Mouse (Mus musculus) urinary bladder, adult 2 months (tissue): ENCODE results near the gene Agap2. TPM values are rescaled to one million over a fixed set of nuclear protein-coding genes. Genes with fewer than 3 reads are reported as not detected.
A peak's percentile ranks its signal among the peaks of the same experiment; 100 is the strongest.
"Not testable (repeated sequence)": the region's sequence is repeated elsewhere in the genome, so short reads cannot be mapped to it uniquely, and the experiment has no call there.

Source experiments
- DNase-seq: peaks from one replicate; pipeline ENCODE4 v3.0.0; 2022; ENCODE audit warnings: low spot score
- polyA plus RNA-seq: library from polyadenylated mRNA; depleted of rRNA; stranded (reverse); fragments of >200 nt; gene quantifications from 2 replicates; pipeline ENCODE4 v1.2.3, GENCODE M21; 2012

Gene Agap2
- polyA plus RNA-seq, 1 experiment: 2.5 TPM

DNA sequence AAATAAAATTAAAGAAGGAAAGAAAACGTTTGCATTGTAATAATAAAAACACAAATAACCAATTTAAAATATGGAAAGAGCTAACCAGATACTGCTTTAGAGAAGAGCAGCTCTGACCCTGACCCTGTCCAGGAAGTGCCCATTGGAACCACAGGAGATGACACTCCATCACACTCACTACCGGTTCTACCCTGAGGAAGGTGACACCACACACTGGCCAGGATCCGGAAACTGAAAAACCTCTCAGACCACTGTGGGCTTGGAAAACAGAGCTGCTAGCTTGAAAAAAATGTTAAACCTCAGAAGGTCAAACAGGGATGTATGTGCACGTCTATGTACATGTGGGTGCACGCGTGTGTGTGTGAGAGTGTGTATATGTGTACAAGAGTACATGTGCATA lies 26.1 kb downstream of the Agap2 start:
- DNase-seq: no peak

DNA sequence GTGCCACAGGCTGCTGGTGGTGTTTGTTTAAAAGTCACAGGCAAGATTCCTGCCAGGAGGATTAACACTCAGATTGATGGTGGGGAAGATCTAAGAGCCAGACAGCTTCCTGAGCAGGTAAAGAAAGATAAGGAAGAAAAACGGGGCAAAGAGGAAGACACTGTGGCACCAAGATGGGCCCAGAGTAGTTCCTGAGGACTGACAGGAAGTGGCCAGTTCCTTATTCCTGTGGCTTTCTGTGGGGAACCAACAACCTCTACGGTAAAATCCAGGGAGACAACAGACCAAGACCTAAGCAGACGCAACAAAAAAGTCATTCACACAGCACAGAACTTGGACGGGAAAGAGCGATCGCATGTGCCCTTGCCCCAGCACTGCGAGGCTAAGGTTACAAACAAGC lies 28.5 kb downstream of the Agap2 start:
- no peak for DNase-seq

DNA sequence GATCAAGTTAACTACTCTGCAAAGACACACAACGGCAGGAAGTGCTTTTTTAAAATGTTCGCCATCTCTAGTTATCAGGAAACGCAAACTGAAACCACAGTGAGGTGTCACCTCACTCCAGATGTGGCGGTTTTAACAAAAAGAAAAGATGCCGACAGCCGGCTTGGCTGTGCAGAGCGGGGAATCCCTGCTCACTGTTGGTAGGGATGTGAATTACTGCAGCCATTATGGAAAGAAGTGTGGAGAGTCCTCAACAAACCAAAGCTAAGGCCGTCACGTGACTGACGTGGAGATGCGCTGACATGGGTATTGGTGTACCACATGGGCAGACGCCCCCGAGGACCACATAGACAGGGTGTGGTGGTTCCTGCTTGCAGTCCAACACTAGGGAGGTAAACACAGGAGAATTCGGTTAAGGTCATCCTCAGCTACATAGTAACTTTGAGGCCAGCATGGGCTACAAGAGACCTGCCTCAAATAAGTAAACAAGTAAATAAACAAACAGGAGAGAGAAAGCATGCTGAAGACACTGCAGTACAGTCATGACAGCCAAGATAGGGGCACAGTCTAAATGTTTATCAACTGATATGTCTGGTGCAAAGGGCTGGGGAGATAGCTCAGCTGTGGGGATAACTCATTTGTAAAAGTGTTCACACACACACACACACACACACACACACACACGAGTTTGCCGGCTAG lies 32.6 kb downstream of the Agap2 start:
- no peak for DNase-seq

DNA sequence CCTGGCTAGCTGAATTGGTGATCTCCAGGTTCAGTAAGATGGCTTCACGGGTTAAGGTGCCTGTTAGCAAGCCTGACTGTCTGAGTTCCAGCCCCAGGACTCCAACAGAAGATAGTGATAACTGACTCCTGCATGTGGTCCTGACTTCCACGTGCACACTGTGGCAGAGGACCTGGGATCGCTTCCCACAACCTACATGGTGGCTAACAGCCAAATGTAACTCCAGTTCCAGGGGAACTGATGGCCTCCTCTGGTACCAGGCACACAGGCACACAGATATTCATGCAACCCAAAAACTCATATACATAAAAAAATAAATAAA lies 33.1 kb downstream of the Agap2 start:
- DNase-seq: no peak

DNA sequence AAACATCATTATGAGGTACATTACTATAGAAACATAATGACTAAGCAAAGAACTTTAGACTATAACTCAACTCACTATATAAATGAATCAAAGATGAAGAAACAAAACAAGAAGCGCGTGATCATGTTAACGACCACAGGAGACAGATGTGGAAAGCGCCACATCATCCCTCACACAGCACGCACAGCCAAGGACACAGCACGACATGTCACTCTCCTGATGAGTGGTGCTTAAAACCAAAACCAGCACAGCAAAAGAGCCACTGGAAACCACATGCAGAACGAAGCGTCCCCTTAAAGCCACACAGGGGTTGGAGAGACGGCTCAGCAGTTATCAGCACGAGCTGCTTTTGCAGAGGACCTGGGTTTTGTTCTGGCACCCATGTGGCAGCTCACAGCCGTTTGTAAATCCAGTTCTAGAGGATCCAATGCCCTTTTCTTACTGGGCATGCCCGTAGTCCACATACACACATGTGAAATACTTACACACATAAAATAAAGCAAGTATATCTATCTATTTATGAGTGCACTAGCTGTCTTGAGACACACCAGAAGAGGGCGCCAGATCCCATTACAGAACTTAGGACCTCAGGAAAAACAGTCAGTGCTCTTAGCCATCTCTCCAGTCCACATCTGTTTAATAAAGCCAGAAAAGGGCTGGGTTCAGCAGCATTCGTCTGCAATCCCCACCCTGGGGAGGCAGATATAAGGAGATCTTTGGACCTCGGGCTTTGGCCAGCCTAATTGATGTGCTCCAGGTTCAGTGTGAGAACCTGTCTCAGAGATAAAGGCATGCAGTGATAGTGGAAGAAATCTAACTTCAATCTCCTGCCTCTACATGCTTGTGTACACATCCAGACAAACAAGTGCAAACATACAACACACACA lies 36.2 kb downstream of the Agap2 start:
- DNase-seq: no peak

DNA sequence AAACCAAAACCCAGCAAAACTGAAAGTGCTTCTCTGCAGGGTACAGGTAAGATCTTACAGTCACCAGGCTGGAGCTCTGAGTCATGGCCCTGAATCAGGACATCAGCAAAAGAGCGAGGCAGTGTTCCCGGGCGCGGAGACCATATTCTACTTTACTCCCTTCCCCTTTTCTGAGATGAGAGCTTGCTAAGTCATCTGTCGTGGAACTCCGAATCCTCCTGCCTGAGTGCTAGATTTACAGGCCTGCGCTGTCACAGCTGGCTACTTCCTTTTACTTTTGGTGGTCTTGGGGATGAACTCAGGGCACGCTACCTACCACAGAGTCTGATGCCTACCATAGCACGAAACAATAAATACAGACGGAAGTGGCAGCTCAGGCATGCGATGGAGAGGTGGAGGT lies 39.3 kb downstream of the Agap2 start:
- DNase-seq: no peak

DNA sequence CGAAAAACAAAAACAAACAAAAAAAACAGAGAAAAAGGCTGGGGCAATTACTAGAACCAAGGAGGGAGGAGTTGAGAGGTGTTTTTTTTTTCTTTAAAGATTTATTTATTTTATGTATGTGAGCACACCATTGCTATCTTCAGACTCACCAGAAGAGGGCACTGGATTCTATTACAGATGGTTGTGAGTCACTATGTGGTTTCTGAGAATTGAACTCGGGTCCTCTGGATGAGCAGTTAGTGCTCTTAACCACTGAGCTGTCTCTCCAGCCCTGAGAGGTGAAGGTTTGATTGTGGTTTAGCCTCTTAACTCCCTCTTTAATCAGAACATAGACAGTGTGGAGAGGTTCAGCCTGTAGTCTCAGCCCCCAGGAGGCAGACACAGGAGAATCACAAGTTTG lies 40.0 kb downstream of the Agap2 start:
- DNase-seq: no peak

DNA sequence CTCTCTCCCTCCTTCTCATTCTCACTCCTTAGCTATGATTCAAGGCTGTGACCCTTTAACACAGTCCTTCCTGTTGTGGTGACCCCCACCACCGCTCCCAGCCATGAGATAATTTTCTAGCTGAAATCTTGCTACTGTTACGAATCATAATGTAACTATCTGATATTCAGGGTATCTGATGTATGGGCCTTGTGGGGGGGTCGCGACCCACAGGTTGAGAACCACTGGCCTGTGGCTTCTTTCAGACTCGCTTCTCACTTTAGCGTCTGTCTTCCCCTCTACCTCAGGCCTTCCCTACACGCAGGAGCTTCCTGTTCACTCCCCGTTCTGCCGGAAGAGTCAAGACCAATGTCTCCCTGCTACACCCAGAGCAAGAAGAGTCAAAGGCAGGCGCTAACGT lies 43.4 kb downstream of the Agap2 start:
- no peak for DNase-seq

DNA sequence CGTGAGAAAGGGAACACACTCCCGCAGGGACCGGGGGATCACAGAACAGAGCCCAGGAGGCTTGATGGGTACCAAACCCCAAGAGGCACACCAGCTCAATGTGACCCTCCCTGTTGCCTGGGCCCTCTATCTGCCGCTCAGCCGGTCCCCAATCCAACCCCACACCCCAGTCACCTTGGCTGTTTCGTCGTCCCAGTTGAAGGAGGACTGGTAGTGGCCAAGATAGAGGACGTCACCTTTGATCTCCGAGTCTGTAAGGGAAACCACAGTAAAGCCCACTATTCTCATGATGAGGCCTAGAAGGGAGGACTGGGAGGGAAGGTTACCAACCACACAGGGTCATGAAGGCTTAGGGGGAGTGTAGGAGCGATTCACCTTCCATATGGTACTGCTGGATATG lies 44.1 kb downstream of the Agap2 start:
- no peak for DNase-seq

DNA sequence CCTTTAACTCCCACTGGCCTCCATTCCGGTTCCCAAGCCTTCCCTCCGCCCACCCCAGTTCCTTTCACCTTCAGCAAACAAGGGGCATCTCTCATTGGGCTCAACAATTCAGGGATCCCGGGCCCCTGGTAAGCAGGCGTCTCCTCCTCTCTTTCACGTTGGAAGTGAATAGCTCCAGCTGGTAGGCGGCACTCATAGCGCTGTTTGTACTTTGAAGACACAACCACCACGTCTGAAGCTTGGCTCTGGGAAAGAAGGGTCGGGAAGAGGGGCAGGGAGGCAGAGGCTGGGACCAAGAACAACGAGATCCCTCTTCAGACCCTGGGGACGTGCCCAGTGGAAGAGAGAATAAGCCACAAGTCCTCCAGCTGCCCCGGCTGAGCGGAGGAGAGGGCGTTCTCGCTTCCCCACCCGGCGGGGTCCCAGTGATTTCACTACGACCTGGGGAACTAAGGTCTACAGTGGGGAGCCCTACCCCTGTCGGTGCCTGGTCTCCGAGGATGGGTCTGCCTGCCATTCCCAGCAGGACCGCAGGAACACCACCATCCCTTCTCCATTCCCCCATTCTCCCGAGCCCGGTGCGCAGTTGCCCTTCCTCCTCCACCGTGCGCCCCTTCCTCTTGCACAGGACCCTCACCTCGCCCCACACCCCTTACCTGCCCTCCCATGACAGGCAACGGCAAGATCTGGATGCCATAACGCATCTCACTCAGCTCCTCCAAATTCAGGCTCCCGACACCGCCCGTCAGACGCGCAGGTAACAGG lies 45.4 kb downstream of the Agap2 start:
- no peak for DNase-seq

DNA sequence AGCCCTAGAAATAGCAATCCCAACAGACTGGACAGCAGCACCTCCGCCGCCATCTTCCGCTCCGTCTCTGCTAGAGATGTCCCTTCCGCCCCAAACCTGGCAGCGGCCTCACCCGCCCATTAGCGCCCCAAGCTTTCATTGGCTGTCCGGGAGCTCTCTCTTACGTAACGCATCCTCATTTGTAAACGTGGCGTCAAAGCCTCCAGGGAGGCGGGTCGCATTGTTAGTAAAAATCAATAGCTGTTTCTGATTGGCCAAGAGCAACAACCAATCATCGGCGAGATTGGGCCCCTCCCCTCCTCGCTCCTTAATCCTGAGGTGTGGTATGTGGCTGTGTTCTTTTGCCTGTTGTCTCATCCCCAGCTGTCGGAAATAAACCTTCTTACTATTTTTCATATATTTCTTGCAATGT lies 46.0 kb downstream of the Agap2 start, which contains the start of gene Os9:
Os9 (minus strand) TSS at position 66 of the 412 bp plus-strand sequence.
- DNase-seq: peak; percentile 86

DNA sequence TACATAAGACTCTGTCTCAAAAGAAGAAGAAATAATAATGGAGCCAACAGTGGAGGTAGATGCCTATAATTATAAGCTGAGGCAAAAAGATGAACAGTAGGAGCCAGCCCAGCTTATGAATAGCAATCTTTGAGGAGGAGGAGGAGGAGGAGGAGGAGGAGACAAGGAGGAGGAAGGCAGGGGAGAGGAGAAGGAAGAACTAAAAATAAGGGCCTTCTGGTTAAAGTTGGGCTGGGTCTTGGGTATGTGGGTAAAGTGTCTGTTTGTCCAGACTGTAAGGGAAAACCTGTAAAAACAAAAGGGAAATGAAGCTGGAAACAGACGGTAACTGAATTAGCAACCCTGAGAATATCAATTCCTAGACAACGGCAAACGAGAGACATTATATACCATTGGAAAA lies 46.9 kb downstream of the Agap2 start:
- no peak for DNase-seq

DNA sequence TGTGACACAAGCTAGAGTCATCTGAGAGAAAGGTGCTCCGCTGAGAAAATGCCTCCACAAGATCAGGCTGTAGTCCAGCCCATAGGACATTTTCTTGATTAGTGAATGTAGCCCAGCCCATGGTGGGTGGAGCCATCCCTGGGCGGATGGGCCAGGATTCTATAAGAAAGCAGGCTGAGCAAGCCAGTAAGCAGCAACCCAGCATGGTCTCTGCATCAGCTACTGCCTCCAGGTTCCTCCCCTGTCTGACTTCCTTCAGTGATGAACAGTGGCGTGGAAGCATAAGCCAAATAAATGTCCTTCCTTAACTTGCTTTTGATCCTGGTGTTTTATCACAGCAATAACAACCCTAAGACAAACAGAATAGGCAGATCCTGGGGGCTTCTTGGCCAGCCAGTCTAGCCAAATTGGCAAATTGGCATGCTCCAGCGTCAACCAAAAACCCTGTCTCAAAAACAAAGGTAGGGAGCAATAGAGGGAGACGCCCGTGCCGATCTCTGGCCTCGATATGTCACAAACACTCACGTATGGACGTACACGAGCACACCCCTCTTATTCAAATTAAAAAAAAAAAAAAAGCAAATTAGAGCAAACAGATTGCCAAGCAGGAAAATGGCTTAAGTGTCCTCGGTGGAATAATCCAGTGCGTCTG lies 47.8 kb downstream of the Agap2 start:
- DNase-seq: no peak

DNA sequence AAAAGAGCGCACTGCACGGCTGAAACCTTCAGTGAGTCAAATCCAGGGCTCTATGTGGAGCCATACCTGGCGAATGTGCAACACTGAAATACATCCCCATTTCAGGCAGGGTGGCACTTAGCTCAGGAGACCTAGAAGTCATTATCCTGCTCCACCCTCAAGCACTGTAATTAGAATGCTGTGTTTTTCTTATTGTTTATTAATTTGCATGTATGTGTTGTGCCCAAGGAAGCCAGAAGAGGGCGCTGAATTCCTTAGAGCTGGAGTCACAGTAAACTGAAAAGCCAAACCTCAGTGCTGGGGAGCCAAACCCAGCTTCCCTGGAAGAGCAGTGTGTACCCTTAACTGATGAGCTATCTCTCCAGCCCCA lies 48.3 kb downstream of the Agap2 start:
- no peak for DNase-seq

DNA sequence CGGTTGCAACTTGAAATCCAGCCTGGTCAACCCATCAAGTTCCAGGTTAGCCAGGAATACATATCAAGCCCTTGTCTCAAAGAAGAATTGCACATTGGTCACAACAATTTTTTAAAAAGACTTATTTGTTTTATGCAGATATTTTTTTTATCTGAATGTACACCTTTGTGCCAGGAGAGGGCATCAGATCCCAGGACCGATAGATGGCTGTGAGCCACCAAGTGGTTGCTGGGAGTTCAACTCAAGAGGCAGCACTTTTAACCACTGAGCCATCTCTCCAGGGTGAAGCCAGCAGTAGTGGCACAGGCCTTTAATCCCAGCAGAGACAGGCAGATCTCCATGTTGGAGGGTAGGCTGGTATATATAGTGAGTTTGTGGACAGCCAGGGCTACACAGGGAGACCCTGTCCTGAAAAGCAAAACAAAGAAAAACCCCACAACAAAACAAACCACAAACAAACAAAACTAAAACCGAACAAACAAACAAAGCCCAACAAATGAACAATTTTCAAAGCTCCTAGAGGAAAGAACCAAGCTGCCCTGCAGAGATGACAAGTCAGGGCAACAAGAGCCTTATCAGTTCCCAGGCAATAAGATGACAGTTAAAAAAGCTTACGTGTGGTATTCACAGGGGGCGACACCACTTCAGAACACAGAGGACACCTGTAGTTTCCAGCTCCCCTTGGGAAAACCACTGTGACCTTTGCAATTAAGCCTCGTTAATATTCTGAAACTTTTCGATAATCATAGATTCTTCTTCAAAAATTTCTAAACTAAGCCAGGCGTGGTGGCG lies 50.3 kb downstream of the Agap2 start:
- no peak for DNase-seq

DNA sequence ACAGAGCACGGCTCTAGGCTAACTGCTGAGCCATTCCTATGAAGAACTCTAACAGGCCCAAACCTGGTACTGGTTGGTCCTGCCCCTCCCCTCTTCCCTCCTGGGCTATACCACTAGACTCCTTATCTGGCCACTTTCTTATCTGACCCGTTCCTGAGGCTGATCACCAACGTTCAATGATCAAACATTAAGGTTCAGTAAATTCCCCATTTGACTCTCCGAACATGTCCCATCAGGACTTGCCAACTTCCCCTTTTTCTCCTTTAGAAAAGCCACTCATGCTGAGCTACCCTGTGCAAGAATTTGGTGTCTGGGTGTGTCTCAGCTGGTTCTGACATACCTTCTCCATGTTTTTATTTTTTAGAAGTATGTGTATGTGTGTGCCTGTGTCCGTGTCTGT lies 51.5 kb downstream of the Agap2 start:
- DNase-seq: no peak

DNA sequence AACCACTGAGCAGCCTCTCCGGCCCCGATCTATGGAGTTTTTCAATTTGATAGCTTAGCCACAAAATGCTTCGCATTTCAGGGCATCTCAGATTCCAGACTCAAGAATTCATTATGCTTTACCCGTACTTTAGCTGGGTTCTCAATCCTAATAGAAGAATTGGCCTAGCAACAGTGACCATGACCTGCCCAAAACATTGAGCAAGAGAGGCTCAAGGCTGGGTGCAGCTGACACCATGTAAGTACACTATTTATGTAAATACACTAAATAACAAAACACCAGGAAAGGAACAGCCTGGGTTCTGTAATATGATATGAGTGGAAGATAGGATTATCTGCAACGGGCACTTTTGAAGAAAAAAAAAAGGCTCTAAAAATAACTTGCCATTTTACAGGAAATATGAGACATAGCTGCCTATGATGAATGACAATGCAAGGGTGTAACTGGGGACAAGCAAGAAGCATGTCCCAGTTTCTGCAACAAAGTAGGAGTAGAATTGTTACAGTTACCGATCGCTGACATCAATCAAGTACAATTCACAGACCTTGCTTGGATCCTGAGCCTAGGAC lies 52.7 kb downstream of the Agap2 start:
- DNase-seq: no peak

DNA sequence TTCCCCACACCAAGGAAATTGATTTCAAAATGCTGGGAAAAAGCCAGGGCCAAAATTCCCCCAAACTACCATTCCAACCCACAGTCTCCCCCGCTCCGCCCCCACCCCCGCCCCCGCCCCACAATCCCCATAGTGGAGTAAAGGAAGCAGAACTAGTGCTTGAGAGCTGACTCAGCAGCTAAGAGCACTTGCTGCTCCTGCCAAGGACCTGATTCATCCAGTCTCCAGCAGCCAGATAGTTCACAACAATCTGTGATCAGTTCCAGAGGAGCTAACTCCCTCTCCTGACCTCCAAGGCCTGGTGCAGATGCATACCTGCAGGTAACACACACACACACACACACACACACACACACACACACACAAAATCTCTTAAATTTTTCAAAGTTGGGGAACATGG lies 54.3 kb downstream of the Agap2 start:
- no peak for DNase-seq

DNA sequence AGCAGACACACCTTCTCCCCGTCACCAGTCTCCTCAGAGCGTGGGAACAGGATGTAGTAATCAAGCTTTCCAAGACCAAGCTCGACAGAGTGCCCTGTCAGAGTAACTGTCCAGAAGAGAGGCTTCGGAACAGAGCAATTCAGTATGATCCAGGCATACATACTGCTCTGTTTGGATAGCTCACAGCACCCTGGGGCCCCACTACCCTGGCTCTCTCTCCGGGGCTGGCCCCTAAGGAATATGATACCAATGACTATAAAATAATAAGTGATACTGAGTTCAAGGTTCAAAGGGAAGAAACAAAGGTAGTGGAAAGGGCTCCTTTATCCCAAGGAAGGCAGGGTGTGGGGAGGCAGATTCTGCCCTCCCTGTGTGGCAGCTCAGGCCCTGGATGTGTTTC lies 57.4 kb downstream of the Agap2 start:
- no peak for DNase-seq

DNA sequence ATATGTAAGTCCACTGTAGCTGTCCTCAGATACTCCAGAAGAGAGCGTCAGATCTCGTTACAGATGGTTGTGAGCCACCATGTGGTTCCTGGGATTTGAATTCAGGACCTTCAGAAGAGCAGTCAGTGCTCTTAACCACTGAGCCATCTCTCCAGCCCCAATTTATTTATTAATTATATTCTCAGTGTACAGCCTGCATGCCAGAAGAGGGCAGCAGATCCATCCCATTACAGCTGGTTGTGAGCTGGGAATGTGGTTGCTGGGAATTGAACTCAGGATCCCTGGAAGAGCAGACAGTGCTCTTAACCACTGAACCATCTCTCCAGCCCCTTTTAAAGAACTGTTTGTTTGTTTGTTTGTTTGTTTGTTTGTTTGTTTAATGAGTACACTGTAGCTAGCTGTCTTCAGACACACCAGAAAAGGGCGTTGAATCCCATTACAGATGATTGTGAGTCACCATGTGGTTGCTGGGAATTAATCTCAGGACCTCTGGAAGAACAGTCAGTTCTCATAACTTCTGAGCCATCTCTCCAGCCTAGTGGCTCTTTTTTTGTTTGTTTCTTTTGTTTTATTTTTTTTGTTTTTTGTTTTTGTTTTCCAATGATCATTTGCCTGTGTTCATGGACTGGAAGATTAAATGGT lies 59.4 kb downstream of the Agap2 start:
- not testable (repeated sequence) for DNase-seq
